Mouse (Mus musculus): ENCODE data around the gene Alppl2. TPM values are rescaled to one million over a fixed set of nuclear protein-coding genes. Genes with fewer than 3 reads are reported as not detected.

Gene Alppl2
- total RNA-seq, 1 experiment from 2014 or later: not detected

DNA sequence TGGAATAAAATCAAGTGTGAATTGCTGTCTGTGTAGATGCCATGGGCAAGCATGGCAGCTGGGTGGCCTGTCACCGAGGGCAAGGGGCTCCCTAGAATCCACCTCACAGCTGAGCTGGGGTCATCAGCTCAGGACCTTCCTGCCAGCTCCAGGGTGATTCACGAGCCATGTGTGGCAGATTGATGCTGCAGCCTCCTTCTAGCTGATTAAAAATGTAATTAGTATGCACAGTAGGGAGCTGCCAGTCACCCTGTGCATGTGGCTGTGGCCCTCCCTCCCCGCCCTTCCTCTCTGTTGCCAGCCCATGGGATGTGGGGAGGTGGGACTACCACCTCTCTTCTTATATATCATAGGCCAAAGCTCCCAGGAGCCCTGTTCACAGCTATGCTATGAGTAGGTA, 39.7 kb downstream of the Alppl2 start:
- no peak for DNase-seq

GRCm38 (mm10) chr1:87041814-87042438, 47.8 kb downstream of the Alppl2 start:
- peak; percentile 75 for DNase-seq

- DNase-seq: peak; percentile 72
Observed at GRCm38 (mm10) chr1:87041119-87041518, 48.6 kb downstream of the Alppl2 start.

DNA sequence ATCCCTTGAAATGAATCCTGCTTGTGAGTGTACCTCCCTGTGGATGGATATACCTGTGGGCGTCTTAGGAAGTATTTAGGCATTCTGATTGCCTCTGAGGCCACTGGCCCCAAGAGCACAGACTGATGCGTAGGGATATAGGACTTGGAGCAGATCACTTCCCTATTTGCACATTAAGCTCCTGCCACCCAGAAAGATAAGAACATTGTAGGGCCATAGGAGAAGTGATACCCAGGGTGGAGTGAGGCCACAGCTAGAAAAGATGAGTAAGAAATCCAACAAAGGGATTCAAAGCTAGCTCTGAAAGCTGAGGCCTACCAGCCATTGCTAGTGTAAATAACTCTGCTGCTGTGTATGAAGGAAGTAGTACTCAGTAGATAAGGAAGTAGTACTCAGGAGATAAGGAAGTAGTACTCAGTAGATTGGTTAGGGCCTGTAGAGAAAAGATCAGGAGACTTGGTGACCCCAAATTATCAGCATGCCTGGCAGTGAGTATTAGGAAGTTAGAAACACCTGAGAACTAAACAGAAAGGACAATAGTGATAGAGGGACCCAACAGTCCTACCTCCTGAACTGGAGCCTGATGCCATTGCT, 51.2 kb downstream of the Alppl2 start:
- no peak for DNase-seq

Other genes starting within 250 kb of the Alppl2 start
- gene Alpi, start 11.7 kb upstream of the Alppl2 start, total RNA-seq (2021): not detected in 2 replicates
- gene Akp3, start 35.0 kb upstream of the Alppl2 start, total RNA-seq (2021): not detected in 2 replicates
- gene Ecel1, start 66.6 kb upstream of the Alppl2 start, total RNA-seq (2021): 0.67 and 0.73 TPM in 2 replicates
- gene Prss56, start 93.4 kb upstream of the Alppl2 start, total RNA-seq (2021): not detected in 2 replicates
- gene Chrnd, start 100.7 kb upstream of the Alppl2 start, total RNA-seq (2021): not detected in 2 replicates
- not detected in 2 replicates for gene Chrng, start 114.7 kb upstream of the Alppl2 start, total RNA-seq (2021)
- 89.9 and 96.0 TPM in 2 replicates for gene Eif4e2, start 124.0 kb upstream of the Alppl2 start, total RNA-seq (2021)
- 310 and 340 TPM in 2 replicates for gene Efhd1, start 174.4 kb upstream of the Alppl2 start, total RNA-seq (2021)
- gene Gigyf2, start 237.1 kb upstream of the Alppl2 start, total RNA-seq (2021): 94.6 and 114 TPM in 2 replicates

Data from adrenal gland, postnatal 25 days (tissue).